Mouse (Mus musculus) lung, embryonic 16.5 days (tissue): ENCODE results near the gene Gm49325. TPM values are rescaled to one million over a fixed set of nuclear protein-coding genes. Genes with fewer than 3 reads are reported as not detected.

Source experiments
- ATAC-seq: fragments of 200-750 bp; cut with Nextera tagmentation; 2 replicates; pipeline ENCODE4 v1.8.0; 2017; ENCODE audit warnings: low read depth, mild to moderate bottlenecking, moderate library complexity
- H3K27ac ChIP-seq: fragments of 300-500 bp; sonication (generic); 2 replicates; pipeline ENCODE4 v1.5.1; 2014; ENCODE audit warnings: mild to moderate bottlenecking, control low read depth, low read length
- H3K27me3 ChIP-seq: fragments of 300-500 bp; sonication (generic); 2 replicates; pipeline ENCODE4 v1.6.1; 2014; ENCODE audit warnings: low read depth, low read length, mixed read lengths; ENCODE audit not compliant: control insufficient read depth, insufficient read depth
- H3K36me3 ChIP-seq: fragments of 300-500 bp; sonication (generic); 2 replicates; pipeline ENCODE4 v1.6.1; 2014; ENCODE audit warnings: low read length; ENCODE audit not compliant: control insufficient read depth, insufficient read depth
- H3K4me1 ChIP-seq: fragments of 300-500 bp; sonication (generic); replicated peaks from 2 replicates; pipeline ENCODE4 v1.6.1; 2014; ENCODE audit warnings: low read length, mixed read lengths; ENCODE audit not compliant: control insufficient read depth, insufficient read depth
- H3K4me2 ChIP-seq: fragments of 300-500 bp; sonication (generic); 2 replicates; pipeline ENCODE4 v1.6.1; 2014; ENCODE audit warnings: low read depth, low read length, control low read depth
- H3K4me3 ChIP-seq: fragments of 300-500 bp; sonication (generic); 2 replicates; pipeline ENCODE4 v1.5.1; 2014; ENCODE audit warnings: mild to moderate bottlenecking, low read length, control low read depth
- H3K9ac ChIP-seq: fragments of 300-500 bp; sonication (generic); 2 replicates; pipeline ENCODE4 v1.6.1; 2014; ENCODE audit warnings: low read length, control low read depth
- H3K9me3 ChIP-seq: fragments of 300-500 bp; sonication (generic); 2 replicates; pipeline ENCODE4 v1.6.1; 2016; ENCODE audit warnings: low read length; ENCODE audit not compliant: control insufficient read depth
- WGBS: fragments of 180-500 bp; shearing (Covaris S2); extraction: QIAGEN DNeasy Blood & Tissue Kit; methylation state at CpG from one replicate; pipeline ENCODE4 v1.1.7; 2014; 5-methylcytosine and 5-hydroxymethylcytosine counted together
- polyA plus RNA-seq: library from polyadenylated mRNA; unstranded; fragments of >200 nt; fragmentation: Nextera tagmentation; extraction: Ambion mirVana; gene quantifications from 2 replicates; pipeline ENCODE4 v1.2.1, GENCODE M21; 2015

The Gm49325 gene
- 2.0 and 2.4 TPM in 2 replicates for polyA plus RNA-seq

- H3K4me2 ChIP-seq = peak within 1 kb of the TSS; percentile 85
- peaks cover 19% of the 10 kb centered on the region for H3K4me1 ChIP-seq
- WGBS = under 1% methylated on average over 115 of the region's 119 CpGs
- H3K9me3 ChIP-seq = no peaks in the 10 kb centered on the region
- H3K4me3 ChIP-seq = peak within 1 kb of the TSS; percentile 68
- H3K27me3 ChIP-seq = no peaks in the 10 kb centered on the region
- ATAC-seq = peak; percentile 95
- peak within 1 kb of the TSS; percentile 69 for H3K9ac ChIP-seq
- H3K27ac ChIP-seq = peak within 1 kb of the TSS; percentile 97
- peaks cover 11% of the 10 kb centered on the region for H3K36me3 ChIP-seq
These were observed at the start of gene Gm49325, which contains the start of gene Sumo3 for GRCm38 (mm10) chr10:77605908-77606826. Gene Gm49325, plus strand, starts transcription at chr10:77606197. Gene Sumo3, plus strand, starts transcription at chr10:77606097.

DNA sequence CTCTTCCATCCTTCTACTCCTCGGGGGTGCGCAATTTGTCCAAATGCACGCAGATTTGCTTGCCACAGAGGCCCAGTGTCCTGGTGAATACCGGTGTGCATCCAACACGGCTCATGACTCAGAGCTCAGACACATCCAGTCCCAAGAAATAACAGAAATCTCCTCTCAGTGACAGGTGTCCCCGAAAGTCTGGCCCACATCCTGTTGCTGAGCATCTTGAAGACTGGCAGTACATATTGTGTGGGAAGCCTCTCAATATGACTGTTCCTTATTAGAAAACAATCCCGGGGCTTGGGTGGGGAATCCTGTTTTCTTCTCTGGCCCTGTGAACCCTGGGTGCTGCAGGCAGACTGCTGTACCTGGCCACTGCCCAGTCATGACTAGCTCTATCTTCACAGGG is 49.4 kb upstream of the Gm49325 start:
- ATAC-seq = no peak
- Histone ChIP-seq H3K4me1 (no peaks in the 10 kb centered on the region), H3K4me3 (no peak overlapping the region), H3K27me3 (no peaks in the 10 kb centered on the region), H3K27ac (no peak overlapping the region), H3K4me2 (no peak overlapping the region), H3K9ac (no peak overlapping the region), H3K36me3 (no peaks in the 10 kb centered on the region), H3K9me3 (no peaks in the 10 kb centered on the region)
- 83% methylated on average over 7 of the region's 7 CpGs for WGBS

DNA sequence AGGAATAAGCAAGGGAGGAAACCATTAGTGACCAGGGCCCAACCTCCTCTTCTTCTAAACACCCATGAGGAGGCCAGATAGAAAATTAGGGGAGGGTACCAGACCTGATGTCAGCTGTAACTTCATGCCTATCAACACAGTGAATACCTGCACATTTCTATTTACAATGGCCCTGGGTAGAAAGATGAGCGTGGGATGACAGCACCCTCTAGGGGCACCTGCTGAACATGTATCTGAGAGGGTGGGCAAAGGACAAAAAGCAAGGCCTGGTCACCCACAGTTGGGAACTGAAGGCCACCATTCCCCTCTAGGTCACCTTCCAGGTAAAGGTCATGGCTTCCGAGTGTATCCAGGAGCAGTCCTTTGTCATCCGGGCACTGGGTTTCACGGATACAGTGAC is 48.4 kb upstream of the Gm49325 start:
- H3K27me3 ChIP-seq = no peaks in the 10 kb centered on the region
- no peaks in the 10 kb centered on the region for H3K4me1 ChIP-seq
- H3K4me2 ChIP-seq = no peak overlapping the region
- H3K4me3 ChIP-seq = no peak overlapping the region
- 81% methylated on average over 4 of the region's 4 CpGs for WGBS
- H3K9me3 ChIP-seq = no peaks in the 10 kb centered on the region
- H3K36me3 ChIP-seq = no peaks in the 10 kb centered on the region
- H3K27ac ChIP-seq = no peak overlapping the region
- H3K9ac ChIP-seq = no peak overlapping the region
- ATAC-seq = no peak

DNA sequence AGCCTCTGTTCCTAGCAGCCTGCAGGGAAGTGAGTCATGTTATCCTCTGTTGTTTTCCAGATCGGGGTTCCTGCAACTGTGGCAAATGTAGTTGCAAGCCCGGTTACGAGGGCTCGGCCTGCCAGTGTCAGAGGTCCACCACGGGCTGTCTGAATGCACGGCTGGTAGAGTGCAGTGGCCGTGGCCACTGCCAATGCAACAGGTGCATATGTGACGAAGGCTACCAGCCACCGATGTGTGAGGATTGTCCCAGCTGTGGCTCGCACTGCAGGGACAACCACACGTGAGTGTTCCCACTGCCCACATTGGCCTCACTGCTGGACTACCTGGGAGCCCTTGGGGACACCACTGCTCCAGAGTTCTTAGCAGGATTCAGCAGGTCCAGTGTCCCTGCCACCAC is 45.9 kb upstream of the Gm49325 start:
- Histone ChIP-seq H3K4me1 (no peaks in the 10 kb centered on the region), H3K4me3 (no peak overlapping the region), H3K27me3 (no peaks in the 10 kb centered on the region), H3K9me3 (no peaks in the 10 kb centered on the region), H3K9ac (no peak overlapping the region), H3K27ac (no peak overlapping the region), H3K36me3 (no peaks in the 10 kb centered on the region), H3K4me2 (no peak overlapping the region)
- no peak for ATAC-seq
- 79% methylated on average over 11 of the region's 11 CpGs for WGBS

DNA sequence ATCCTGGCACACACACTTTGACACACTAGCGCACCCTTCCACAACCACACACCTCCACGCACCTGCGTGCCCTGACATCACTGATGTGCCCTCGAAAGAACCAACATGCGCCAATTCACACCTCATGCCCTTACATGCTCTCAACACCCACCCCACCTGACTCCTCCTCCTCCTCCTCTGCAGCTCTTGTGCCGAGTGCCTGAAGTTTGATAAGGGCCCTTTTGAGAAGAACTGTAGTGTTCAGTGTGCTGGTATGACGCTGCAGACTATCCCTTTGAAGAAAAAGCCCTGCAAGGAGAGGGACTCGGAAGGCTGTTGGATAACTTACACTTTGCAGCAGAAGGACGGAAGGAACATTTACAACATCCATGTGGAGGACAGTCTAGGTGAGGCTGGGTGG is 45.2 kb upstream of the Gm49325 start:
- Histone ChIP-seq H3K4me2 (no peak overlapping the region), H3K36me3 (no peaks in the 10 kb centered on the region), H3K4me1 (no peaks in the 10 kb centered on the region), H3K4me3 (no peak overlapping the region), H3K9ac (no peak overlapping the region), H3K27me3 (no peaks in the 10 kb centered on the region), H3K9me3 (no peaks in the 10 kb centered on the region), H3K27ac (no peak overlapping the region)
- 57% methylated on average over 9 of the region's 9 CpGs for WGBS
- 0 out of 2 replicates have a peak, but pooled peaks have one; percentile 16 for ATAC-seq

DNA sequence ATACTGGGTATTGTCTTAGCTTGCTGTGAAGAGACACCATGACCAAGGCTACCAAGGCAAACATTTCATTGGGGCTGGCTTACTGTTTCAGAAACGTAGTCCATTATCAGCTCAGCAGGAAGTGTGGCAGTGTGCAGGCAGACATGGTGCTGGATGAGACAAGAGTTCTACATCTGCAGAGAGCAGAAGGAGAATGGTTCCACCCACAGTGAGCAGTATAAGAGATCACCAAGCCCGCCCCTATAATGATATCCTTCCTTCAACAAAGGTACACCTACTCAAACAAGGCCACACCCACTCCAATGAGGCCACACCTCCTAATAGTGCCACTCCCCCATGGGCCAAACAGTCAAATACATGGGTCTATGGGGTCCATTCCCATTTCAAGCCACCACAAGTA is 44.5 kb upstream of the Gm49325 start:
- H3K27ac ChIP-seq = no peak overlapping the region
- H3K4me3 ChIP-seq = no peak overlapping the region
- H3K36me3 ChIP-seq = no peaks in the 10 kb centered on the region
- ATAC-seq = no peak
- no peaks in the 10 kb centered on the region for H3K9me3 ChIP-seq
- no peaks in the 10 kb centered on the region for H3K27me3 ChIP-seq
- WGBS = 62% methylated on average over 2 of the region's 2 CpGs
- no peak overlapping the region for H3K9ac ChIP-seq
- no peaks in the 10 kb centered on the region for H3K4me1 ChIP-seq
- H3K4me2 ChIP-seq = no peak overlapping the region

- H3K27ac ChIP-seq = no peak overlapping the region
- no peak for ATAC-seq
- 72% methylated on average over 8 of the region's 8 CpGs for WGBS
- H3K36me3 ChIP-seq = no peaks in the 10 kb centered on the region
- no peak overlapping the region for H3K9ac ChIP-seq
- no peak overlapping the region for H3K4me3 ChIP-seq
- H3K9me3 ChIP-seq = no peaks in the 10 kb centered on the region
- H3K27me3 ChIP-seq = no peaks in the 10 kb centered on the region
- H3K4me1 ChIP-seq = peaks cover 4% of the 10 kb centered on the region; the same call in 1 of the 2 replicates
- H3K4me2 ChIP-seq = no peak overlapping the region
These were observed 41.0 kb upstream of the Gm49325 start for GRCm38 (mm10) chr10:77565005-77565404.

DNA sequence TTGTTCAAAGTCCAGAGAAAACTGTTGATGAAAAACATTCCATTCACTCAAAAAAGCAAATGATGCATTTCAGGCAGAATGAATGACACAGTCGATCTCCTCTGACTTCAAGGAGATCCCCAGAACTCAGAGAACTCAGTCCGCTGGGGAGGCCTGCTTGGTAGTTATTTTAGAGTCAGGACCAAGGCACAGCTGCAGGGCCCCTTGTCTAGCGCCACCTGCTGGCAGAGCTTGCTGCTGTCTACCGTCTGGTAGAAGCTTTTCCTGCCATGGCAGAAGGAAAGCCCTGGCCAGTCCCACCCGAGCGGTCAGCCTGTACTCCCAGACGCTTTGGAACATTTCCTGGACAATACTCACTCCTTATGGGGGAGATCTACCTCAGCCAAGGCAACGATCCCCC is 39.3 kb upstream of the Gm49325 start:
- Histone ChIP-seq H3K27ac (no peak overlapping the region), H3K4me1 (peaks cover 4% of the 10 kb centered on the region; the same call in 1 of the 2 replicates), H3K36me3 (no peaks in the 10 kb centered on the region), H3K27me3 (no peaks in the 10 kb centered on the region), H3K4me2 (no peak overlapping the region), H3K4me3 (no peak overlapping the region), H3K9me3 (no peaks in the 10 kb centered on the region), H3K9ac (no peak overlapping the region)
- 28% methylated on average over 8 of the region's 8 CpGs for WGBS
- ATAC-seq = peak; percentile 60

- H3K9me3 ChIP-seq = no peaks in the 10 kb centered on the region
- H3K27ac ChIP-seq = 0 out of 2 replicates have a peak overlapping the region, but pooled peaks have one; percentile 20
- ATAC-seq = peak; percentile 39
- H3K4me1 ChIP-seq = peaks cover 4% of the 10 kb centered on the region; the same call in 1 of the 2 replicates
- H3K4me3 ChIP-seq = no peak overlapping the region
- WGBS = 29% methylated on average over 7 of the region's 7 CpGs
- no peak overlapping the region for H3K4me2 ChIP-seq
- no peaks in the 10 kb centered on the region for H3K27me3 ChIP-seq
- no peaks in the 10 kb centered on the region for H3K36me3 ChIP-seq
- no peak overlapping the region for H3K9ac ChIP-seq
These were observed 36.5 kb upstream of the Gm49325 start for GRCm38 (mm10) chr10:77569481-77569880.
